Mouse (Mus musculus) layer of hippocampus, adult 9-10 months (tissue): ENCODE results near the gene Melk.

ENCODE experiments used
- DNase-seq: peaks from one replicate; pipeline ENCODE4 v3.0.0; 2022; ENCODE audit warnings: low spot score

Gene Melk

DNA sequence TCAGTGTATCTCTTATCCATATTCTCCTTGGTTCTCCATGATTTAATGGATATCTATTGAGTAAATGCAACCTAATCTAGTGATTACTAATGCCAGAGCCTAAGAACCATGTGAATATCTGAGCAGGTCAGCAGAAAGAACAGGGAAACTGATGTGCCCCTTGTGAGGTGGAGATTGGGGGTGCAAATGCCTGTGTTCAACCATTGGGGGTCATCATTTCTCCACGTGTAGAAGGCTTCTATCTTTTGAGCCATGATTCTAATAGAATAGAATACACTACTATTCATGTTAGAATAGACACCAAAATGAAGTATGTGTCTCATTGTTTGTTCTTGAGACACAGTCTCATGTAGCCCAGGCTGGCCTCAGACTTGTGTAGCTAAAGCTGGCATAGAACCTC lies 27.3 kb downstream of the Melk start:
- DNase-seq = no peak

- DNase-seq = no peak
These were observed 34.3 kb downstream of the Melk start for GRCm38 (mm10) chr4:44335006-44335405.

GRCm38 (mm10) chr4:44361670-44362069 lies 61.0 kb downstream of the Melk start:
- DNase-seq = no peak

DNA sequence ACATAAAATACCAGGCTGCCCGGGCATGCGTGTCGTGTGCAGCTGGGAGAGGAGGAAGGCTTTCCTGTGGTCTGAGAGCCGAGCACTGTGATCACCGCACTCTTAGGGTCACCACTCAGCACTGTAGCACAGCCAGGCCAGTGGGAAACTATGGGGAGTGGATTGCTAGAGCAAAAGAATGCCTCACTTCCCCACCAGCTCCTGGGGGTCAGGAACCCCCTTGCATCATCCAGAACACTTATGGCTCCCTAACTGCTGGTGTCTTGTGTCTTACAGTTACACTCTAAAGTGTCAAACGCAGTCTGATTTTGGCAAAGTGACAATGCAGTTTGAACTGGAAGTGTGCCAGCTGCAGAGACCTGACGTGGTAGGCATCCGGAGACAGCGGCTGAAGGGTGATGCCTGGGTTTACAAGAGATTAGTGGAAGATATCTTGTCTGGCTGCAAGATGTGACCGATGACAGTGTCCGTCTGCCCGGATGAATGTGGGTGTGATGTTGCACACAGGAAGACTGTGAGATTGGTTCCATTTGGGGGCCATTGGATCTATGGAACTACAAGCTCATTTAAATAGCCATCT lies 62.8 kb downstream of the Melk start:
- no peak for DNase-seq

GRCm38 (mm10) chr4:44392231-44393216 lies 91.8 kb downstream of the Melk start:
- no peak for DNase-seq

DNA sequence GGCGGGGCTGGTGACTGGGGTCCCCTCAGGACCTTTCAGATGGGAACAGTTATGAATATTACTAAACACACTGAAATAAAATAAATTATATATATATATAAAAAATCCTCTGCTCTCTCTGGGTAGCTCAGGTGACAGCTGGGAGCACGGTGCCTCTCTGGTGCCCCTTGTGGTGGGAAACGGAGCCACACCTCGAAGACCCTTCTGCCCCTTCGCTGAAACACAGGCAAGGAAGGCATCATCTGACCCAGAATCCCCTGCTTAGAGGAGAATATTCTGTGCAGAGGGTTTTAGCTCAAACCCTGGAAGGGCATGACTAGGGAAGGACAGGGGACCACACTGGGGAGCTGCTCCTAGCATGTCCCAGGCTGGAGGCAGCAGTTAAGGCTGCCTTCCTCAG lies 101.9 kb downstream of the Melk start:
- DNase-seq = no peak

DNA sequence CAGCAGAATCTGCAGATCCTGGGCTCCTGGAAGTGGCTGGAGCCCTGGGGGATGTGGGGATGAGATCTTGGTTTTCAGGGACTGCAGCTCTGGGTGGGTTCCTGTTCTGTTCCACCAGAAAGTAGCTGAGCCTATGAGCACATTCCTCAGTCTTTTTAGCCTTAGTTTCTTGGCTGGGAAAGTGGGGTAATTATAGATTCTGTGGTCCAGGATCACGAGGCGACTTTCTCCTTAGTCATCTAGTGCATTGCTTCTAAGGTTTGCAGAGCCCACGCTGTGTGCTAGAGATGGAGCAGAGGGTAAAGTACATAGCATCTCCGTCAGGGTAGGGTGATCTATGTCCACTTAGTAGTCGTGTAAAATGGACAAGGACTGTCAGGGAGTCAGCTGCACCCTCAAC lies 103.8 kb downstream of the Melk start:
- DNase-seq = no peak
